Mouse (Mus musculus) layer of hippocampus, adult 11-12 months (tissue): ENCODE data around the gene Cplane1.
"Not testable (repeated sequence)": the region's sequence is repeated elsewhere in the genome, so short reads cannot be mapped to it uniquely, and the experiment has no call there.

Experiments used
- DNase-seq: peaks from one replicate; pipeline ENCODE4 v3.0.0; 2022; ENCODE audit warnings: low spot score

The Cplane1 gene

DNA sequence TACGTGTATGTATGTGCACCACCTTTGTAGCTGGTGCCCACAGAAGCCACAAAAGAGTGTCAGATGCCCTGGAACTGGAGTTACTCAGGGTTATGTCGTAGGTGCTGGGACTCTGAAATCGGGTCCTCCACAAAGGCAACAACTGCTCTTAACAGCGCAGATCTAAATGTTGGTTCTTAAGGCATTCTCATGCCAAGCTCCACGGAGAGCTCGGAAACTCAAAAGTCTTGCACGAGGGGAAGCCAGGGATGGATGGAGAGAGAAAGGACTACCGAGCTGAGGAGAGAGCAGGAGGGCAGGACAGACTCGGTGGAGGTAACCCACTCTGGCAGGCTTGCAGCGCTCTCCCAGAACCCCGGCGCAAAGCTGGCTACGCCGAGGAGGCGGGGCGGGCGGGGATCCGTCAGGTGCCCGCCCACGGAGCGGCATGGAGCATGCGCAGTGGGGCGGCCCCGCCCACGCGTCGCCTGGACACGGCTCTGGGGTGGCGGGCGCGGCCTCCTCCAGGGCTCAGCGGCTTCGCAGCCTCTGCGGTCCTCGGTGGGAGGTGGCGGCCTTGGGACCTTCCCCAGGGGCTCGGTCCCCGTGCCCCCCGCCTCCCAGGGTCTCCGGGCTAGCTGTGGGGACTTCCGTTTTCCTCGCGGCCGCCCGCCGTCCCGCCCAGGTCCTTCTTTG is at the start of gene Cplane1:
Cplane1 (plus strand) TSS at position 516 of the 675 bp plus-strand sequence.
- DNase-seq = peak; percentile 94

- DNase-seq = no peak
These were observed 39.6 kb upstream of the Cplane1 start for GRCm38 (mm10) chr15:8129281-8129680.

DNA sequence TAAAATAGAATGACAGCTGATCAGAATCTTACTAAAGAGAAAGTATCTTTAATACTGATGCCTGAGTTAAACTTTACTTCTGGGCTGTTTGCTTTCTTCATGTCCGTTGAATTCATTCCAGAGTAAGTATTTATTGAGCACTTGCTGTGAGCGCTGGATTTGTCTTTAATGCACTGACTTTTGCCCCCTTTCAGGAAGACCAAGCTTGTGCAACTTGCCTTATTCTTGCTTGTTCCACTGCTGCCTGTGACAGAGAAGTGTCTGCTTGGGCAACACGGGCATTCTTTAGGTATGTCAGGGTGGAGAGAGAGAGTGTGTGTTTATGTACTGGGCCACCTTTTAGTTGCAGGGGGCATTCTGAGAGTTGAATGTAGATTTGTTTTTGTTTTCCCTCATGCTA is 37.6 kb upstream of the Cplane1 start:
- DNase-seq = no peak

DNA sequence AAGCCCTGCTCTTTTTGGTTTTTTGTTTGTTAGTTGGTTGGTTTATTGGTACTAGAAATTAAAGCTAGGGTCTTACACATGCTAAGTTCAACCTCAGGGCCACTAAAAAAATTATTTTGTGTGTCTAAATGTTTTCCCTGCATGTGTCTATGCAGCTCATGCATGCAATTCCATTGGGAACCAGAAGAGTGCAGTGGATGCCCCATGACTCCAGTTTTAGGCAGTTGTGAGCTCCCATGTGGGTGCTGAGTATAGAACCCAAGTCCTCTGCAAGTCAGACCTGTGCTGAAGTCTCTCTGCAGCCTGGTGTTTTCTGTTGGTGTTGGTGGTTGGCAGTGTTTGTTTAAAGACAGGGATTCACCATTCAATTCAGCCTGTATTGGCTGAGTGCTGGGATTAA is 37.1 kb upstream of the Cplane1 start:
- no peak for DNase-seq

- no peak for DNase-seq
These were observed 33.3 kb upstream of the Cplane1 start for GRCm38 (mm10) chr15:8135606-8136005.

DNA sequence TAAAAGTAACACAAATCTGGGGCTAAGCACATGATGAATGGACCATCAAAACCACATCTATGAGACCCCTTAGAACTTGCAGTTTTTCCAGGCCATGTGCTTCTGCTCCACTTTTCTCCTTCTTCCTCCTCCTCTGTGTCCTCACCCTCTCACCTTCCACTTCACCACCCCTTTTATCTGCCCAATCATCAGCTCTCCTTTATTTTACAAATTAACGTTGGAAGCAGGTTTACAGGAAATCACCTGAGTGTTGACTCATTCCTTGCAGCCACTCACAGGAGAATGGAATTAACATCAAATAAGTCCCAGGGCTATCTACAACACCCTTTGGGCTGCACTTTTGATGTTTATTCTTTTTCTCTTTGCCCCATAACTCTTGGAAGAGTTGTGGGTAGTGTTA is 7.1 kb upstream of the Cplane1 start:
- no peak for DNase-seq

DNA sequence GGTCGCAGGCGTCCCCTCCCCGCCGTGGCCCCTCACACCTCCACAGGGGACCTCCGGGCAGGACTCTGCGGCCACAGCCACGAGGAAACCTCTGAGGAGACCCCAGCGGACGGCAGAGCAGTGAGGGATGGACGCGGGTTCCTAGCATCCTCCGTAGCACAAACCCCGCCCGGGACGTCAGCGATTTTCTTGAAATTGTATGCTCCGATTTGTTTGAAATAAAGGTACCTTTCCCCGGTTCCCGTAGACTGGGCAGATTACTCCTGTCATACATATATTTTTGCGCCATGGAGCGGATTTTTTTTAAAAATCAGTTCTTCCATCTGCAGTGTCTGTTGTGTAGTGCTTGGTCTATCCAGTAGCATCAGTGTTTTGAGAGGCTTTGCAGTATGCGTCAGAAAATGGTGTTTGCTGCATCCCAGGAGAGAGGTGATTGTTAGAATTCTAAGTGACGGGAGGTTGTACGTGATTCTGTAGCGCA is 400 bp downstream of the Cplane1 start:
- DNase-seq = no peak

- DNase-seq = no peak
These were observed 20.7 kb downstream of the Cplane1 start for GRCm38 (mm10) chr15:8189563-8189962.

- DNase-seq = no peak
These were observed 21.5 kb downstream of the Cplane1 start for GRCm38 (mm10) chr15:8190435-8190834.

GRCm38 (mm10) chr15:8200317-8200716 is 31.4 kb downstream of the Cplane1 start:
- no peak for DNase-seq

- DNase-seq = no peak
These were observed 39.5 kb downstream of the Cplane1 start for GRCm38 (mm10) chr15:8208362-8208761.

DNA sequence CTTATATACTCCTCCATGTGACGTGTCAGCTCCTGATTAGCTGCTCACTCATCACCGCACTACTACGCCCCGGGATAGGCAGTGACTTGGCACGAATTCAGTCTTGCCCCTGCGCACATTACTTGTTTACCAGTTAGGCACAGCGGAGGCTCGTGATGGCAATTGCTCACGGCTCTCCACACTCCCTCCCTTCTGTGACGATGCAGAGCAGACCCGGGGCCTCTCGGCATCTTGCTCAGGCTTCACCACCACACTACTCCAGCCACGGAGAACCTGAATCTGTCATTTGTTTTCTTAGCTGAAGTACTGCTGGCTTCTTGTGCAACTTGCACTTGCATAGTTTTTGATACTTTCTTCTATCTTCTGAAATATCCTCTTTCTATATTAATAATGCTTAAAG is 45.9 kb downstream of the Cplane1 start:
- DNase-seq = no peak

- not testable (repeated sequence) for DNase-seq
These were observed 65.3 kb downstream of the Cplane1 start for GRCm38 (mm10) chr15:8234167-8234566.

GRCm38 (mm10) chr15:8265946-8266345 is 97.0 kb downstream of the Cplane1 start:
- no peak for DNase-seq

GRCm38 (mm10) chr15:8267211-8267610 is 98.3 kb downstream of the Cplane1 start:
- DNase-seq = no peak

DNA sequence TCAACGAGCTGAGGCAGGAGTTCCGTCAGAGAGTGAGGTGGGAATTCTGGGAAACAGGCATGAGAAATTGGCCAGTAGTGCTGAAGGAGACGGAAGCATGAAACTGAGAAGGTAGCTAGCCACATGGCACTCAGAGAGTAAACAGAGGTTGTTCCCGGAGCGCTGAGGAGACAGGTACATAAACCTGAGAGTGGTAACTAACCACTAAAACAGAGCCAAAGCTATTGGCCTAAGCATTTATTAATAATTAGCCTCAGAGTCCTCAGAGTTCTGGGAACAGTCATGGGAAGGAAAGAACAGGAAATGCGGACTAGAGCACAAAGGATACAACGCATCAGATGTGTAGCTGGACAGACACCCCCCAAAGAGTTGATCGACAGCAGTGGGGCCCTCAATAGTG is 99.3 kb downstream of the Cplane1 start:
- no peak for DNase-seq

DNA sequence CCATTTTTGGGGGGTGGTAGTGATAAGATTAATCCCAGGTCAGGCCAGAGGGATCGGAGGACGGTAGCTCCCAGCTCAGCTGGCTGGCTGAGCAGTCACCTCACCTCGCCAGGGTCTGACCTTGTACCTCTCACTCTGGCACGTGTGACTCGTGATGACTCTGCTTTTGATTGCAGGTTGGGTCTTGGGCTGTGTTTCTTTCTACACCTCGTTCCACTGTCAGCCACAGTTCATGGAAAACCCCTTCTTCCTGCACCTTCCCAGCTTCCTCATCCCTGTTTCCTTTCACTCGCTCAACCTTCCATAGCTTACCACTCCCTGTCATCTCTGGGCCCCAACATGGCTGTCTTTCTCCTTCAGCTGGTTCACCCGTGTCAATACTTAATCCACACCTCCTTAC is 103.0 kb downstream of the Cplane1 start:
- no peak for DNase-seq

DNA sequence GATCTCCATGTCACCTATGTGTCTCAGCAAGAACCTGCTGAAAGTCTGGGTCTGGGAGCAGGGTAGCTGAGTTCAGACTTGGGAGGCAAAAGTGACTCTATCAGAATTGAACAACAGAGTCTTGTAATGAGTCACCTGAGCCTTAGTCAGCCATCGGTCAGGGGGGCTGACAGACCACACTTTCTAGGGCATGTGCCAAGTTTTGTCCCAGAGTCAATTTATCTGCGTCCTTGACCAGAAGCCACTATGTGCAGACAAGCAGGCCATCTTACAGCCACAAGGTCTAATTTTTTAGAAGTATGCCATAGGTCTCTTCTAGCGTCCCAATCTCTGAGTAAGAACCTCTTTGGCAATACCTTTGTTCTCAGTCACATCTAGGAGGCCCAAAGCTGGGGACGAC is 109.0 kb downstream of the Cplane1 start:
- not testable (repeated sequence) for DNase-seq

- DNase-seq = no peak
These were observed 110.4 kb downstream of the Cplane1 start for GRCm38 (mm10) chr15:8279320-8279779.

- no peak for DNase-seq
These were observed 111.2 kb downstream of the Cplane1 start for GRCm38 (mm10) chr15:8279929-8280610.

GRCm38 (mm10) chr15:8281701-8282100 is 112.8 kb downstream of the Cplane1 start:
- DNase-seq = no peak

DNA sequence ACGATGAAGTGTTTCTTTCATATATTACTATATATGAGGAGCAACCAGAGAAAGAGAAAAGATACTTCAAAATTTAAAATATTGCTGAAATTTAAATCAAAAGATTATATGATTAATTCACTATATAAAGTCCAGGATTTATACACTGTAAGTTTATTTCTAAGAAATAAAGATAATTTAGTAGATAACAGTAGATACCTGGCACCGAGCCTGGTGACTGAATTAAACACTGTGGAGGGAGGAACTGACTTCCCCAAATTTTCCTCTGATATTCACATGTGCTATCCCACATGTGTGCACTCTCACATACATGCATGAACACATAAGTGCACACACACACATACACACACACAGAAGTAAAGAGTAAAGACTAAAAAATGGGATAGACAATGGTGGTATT is 113.2 kb downstream of the Cplane1 start:
- DNase-seq = no peak

DNA sequence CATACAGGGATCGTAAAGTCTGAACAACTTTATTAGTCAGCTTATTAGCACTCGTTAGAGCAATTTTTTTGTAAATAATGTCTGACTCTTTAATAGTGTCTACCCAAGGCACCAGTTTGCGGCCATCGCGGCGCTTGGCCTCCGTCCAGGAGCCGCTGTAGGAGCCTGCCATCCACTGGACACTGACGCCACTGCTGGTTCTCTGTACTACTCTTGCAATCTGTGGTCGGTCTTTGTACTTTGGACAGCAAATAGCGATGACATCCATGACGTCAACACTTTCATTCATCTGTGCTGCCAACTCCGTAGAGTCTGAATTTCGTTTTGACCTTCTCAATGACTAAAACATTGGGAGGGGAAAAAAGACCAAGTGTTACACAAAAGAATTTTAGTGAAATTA is 122.3 kb downstream of the Cplane1 start:
- no peak for DNase-seq

DNA sequence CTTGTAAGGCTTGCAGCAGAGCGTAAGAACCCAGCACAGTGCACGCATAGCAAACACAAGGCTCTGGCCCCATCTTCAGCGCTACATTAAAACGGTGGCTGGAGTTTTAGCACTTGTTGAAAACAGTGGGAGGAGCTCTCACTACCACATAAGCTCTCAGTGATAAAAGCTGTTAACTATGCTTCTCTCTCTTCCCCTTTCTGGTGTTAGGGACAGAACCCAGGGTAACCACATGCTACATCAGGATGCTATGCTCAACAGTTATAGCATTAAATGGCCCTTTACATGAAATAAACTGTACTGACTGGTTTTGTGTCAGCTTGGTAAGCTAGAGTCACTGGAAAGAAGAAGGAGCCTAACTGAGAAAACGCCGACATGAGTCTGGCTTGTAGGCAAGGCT is 125.2 kb downstream of the Cplane1 start:
- no peak for DNase-seq
